Mouse (Mus musculus): Measurements from ENCODE around the gene S1pr1.

Gene S1pr1

DNA sequence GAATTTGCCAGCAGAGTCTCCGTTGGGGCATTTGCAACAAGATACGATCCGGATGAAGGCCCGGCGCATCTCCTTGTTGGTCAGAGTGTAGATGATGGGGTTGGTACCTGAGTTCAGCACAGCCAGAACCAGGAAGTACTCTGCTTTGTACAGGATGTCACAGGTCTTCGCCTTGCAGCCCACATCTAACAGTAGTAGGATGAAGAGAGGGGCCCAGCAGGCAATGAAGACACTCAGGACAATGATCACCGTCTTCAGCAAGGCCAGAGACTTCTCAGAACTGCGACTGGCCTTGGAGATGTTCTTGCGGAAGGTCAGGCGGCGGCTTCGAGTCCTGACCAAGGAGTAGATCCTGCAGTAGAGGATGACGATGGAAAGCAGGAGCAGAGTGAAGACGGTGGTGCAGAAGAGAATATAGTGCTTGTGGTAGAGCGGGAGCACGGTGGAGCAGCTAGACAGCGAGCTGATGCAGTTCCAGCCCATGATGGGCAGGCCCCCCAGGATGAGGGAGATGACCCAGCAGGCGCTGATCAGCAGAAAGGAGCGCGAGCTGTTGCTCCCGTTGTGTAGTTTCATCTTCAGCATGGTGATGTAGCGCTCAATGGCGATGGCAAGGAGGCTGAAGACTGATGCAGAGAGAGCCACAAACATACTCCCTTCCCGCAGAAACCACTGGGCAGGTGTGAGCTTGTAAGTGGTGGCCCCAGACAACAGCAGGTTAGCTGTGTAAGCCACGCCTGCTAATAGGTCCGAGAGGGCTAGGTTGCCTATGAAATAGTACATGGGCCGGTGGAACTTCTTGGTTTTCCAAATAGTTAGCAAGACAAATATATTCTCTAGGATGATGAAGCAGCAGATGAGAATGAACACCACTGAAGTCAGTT, 2.7 kb downstream of the S1pr1 start:
- no peak for DNase-seq (ENCODE audit: low spot score in 2 of 2)

GRCm38 (mm10) chr3:115711393-115711792, 3.5 kb downstream of the S1pr1 start:
- no peak for DNase-seq (ENCODE audit: low spot score in 2 of 2)

DNA sequence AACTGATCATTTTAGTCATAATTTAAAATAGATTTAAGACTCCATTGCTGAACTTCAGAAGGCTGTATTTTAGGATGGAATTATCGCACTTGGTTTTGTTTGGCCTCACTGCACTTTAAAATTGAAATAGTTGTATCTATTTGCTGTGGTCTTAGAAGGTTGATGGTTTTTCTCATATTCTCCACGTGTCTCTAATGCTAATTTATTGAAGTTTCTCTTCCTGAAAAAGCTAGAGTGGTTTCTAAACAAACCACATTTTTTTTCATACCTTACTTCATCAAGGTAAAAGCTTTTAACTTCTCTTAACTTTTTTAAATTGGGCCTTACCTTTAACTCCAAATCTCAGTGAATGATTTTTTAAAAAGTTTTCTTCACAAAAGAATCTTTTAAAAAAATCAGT, 4.8 kb downstream of the S1pr1 start:
- DNase-seq (ENCODE audit: low spot score in 2 of 2), result no peak

GRCm38 (mm10) chr3:115709118-115709574, 5.7 kb downstream of the S1pr1 start:
- DNase-seq (ENCODE audit: low spot score in 2 of 2), result no peak

DNA sequence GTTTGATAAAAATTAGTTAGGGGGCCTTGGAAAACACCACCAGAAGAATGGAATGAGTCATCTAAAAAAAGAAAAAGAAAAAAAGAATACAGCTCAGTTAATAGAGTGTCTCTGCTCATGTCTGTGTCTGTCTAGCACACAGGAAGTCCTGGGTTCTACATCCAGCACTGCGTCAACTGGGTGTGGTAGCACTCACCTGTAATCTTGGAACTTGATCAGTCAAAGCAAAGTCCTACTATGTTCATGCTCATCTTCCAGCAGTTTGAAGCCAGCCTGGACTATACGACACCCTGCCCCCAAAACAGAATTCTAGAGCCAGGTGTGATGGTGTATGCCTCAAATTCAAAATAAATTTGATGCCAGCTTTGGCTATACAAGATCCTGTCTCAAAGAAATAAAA, 8.1 kb downstream of the S1pr1 start:
- no peak for DNase-seq (ENCODE audit: low spot score in 2 of 2)

GRCm38 (mm10) chr3:115704254-115704908, 10.5 kb downstream of the S1pr1 start:
- DNase-seq (ENCODE audit: low spot score in 2 of 2), result no peak

- no peak for DNase-seq (ENCODE audit: low spot score in 2 of 2)
Observed at GRCm38 (mm10) chr3:115703720-115704119, 11.2 kb downstream of the S1pr1 start.

DNA sequence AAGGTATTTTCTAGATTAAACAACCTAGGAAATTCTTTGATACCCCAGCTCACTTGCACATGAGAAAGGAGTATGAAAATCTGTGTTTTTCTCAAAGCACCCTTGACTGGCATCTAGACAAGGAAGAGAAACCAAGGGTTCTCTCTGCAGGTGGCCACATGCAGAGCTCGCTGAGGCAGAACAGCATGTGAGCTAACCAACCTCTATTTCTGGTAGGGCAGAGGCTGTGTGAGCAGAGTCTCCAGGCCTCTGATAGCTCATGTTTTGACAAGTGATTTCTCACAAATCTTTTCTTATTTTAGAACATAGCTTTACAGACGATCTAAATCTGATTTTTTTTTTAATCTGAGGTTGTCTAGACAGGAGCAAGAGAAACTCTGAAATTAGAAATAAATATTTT, 12.8 kb downstream of the S1pr1 start:
- no peak for DNase-seq (ENCODE audit: low spot score in 2 of 2)

DNA sequence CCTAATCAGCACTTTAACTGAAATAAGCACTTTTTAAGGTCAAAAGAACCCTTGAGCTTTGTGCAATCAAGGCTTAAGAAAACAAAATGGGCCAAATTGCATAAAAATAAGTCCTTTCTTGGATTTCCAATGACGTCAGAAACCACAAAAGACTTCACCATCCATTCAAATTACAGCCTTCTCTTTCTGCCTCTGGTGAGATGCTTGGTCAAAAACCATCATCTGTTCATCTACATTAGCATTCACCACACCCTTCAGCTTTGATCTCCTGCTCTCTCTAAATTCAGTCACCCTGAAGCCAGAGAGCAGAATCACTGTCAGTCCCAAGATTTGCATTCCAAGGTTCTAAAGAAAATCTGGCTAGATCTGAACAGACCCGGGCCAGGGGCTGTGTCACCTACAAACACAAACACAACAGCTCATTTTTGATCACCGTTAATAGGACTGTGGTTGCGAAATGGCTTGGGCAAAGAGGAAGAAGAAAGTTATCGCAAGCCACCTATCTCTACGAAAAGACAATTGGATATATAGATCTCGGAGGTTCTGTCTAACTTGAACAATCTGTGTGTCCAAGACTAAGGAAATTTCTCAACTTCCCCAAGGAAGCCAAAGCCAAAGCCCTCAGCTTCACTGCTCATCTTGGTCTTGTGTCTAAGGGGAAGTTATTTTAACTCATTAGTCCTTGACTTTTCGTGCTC, 19.5 kb downstream of the S1pr1 start:
- no peak for DNase-seq (ENCODE audit: low spot score in 2 of 2)

- no peak for DNase-seq (ENCODE audit: low spot score in 2 of 2)
Observed at GRCm38 (mm10) chr3:115694168-115694567, 20.7 kb downstream of the S1pr1 start.

DNA sequence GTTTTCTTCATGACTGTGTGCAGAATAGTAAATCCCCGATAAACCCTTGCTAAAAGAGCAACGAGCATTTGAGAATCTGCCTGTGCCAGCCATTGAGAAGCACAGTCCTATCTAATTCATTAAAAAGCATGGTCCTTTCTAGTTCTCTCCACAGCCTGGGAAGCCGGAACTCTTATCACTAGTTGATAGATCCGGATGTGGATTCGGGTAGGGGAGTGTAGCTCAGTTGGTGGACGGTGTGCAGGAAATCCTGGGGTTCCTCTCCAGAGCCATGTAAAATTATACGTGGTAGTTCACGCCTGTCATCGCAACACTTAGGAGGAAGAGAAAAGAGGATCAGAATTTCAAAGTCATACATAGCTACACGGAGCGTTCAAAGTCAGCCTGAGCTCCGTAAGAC, 21.5 kb downstream of the S1pr1 start:
- no peak for DNase-seq (ENCODE audit: low spot score in 2 of 2)

DNA sequence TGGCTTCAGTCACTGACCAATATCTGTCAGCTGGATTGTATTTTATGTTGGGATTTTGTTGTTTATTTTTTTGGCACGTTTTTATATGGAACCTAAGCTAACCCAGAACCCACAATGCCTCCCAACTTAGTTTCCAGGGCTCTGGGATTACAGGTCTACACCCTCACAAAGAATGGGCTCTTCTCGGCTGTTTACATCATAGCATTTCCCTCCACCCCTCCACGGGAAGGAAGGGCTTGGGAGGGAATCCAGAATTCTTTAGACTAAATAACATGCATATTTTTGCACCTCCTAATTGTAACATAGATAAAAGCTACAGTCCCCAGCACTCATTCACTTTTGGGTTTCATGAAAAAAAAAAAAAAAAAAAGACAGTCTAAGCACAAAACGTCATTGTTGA, 22.0 kb downstream of the S1pr1 start:
- no peak for DNase-seq (ENCODE audit: low spot score in 2 of 2)

DNA sequence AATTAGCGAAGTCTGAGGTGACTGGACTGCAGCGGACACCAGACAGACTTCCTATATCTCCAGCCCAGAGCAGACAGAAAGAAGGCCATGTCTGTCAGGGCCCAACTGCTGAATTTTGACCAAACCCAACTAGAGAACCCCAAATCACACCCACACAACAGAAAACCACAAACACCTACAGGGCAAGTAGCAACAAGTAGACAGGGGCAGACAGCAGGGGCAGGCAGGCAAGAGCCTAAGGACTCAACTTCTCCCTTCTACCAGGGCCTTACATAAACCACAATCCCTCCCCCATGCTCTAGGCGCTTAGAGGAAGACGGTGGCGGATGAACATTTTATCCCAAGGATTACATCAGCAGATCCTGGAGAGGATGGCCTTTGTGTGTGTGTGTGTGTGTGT, 22.5 kb downstream of the S1pr1 start:
- no peak for DNase-seq (ENCODE audit: low spot score in 2 of 2)

GRCm38 (mm10) chr3:115689920-115690319, 25.0 kb downstream of the S1pr1 start:
- no peak for DNase-seq (ENCODE audit: low spot score in 2 of 2)

DNA sequence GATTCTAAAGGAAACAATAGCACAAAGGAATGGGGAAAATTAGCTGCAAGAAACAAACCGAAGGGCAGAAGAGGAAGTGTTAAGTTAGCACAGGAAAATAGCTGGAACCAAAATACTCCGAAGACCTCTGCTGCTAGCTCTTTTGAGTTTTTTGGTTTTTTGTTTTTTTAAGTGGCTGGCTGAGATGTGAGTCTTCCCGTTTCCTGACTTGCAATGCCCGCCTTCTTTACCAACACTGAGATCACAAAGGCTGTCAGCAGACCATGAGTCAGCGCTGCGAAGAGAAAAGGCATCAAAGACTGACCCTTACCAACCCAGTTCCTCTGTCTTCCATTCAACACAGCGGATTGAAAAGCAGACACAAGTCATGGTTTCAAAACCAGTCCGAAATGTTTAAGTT, 25.5 kb downstream of the S1pr1 start:
- no peak for DNase-seq (ENCODE audit: low spot score in 2 of 2)

GRCm38 (mm10) chr3:115687821-115688220, 27.1 kb downstream of the S1pr1 start:
- DNase-seq (ENCODE audit: low spot score in 2 of 2), result no peak

DNA sequence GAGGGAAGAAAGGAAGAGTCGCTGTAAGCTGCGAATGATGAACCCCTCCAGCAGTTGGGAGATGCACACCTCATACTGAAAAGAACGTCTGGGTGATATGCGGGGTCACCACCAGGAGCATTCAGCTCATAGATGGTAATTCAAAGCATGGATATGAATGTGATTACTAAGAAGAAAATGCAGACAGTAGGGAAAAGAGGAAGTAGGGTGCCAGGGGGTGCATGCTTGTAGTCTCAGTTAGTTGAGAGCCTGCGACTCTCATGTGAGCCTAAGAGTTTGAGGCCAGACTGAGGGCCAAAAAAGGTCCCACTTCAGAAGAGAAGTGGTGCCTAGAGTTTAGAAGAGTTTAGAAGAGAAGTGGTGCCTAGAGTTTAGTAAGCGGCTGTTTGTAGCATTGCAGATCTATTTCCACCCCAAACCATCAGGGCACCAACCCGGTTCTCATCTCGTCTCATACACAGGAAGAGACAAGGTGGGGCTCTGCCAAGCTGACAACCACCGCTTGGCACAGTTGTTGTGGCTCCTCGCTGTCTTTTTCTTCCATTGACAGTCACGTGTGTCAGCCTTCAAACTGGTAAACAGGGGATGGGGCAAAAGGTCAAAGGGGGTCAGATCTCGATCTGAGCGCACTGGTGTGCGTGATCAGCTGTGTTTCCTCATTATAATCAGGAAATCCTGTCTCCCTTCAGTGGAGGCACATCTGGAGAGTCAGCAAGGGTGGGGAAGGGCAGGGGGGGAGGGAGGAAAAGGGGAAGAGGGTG, 32.4 kb downstream of the S1pr1 start:
- no peak for DNase-seq (ENCODE audit: low spot score in 2 of 2)

- DNase-seq (ENCODE audit: low spot score in 2 of 2), result no peak
Observed at GRCm38 (mm10) chr3:115681184-115681583, 33.7 kb downstream of the S1pr1 start.

DNA sequence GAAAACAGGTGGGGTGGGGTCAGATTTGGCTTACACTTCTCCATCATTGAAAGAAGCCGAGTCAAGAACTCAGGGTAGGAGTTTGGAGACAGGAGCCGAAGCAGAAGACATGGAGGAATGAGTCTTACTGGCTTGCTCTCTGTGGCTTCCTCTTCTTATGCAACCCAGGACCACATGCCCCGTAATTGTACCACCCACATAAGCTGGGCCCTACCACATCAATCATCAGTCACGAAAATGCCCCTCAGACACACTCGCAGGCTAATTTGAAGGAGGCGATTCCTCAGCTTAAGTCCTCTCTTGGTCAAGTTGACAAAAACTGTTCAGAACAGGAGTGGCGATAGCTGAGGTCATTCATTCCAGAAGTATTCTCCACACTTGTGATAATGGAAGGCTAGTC, 35.9 kb downstream of the S1pr1 start:
- no peak for DNase-seq (ENCODE audit: low spot score in 2 of 2)

DNA sequence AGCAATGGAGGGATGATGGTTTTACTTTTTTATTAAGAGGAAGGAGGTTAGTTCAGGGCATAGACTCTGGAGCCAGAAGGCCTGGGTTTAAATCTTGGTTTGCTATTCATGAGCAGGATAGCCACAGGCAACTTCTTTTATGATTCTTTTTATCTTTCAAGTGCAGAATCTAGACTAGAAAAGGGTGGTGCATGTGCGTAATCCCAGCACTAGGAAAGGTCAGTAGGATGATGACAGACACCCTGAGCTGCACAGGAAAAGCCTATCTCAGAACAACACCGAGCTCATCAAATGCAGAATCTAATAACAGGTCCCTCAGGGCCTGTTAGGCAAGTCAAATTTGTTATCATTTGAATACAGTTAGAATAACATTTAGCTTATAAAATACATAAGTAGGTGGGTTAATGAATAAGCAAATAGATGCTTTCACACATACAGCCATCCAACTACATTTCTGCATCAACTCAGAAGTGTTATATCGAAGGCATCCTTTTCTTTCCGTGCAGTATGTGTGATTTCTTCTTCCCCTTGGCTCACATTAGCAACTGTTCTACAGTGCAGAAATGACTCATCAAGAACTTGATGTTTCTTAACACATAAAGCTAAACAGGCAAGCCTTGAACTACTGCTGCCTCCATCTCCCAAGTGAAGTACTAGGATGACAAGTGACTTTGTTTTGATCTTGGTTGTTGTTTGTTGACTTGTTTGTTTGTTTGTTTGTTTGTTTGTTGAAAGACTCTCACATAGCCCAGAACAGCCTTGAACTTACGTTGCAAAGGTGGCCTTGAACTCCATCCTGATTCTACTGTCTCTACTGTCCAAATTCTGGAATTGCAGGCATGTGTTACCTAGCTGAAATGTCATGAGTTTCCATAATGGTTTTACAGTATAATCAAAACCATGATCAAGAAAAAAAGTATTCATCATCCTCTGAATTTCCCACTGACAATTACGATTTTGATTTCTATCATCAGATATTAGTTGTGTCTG, 39.0 kb downstream of the S1pr1 start:
- DNase-seq (ENCODE audit: low spot score in 2 of 2), result no peak

- DNase-seq (ENCODE audit: low spot score in 2 of 2), result no peak
Observed at GRCm38 (mm10) chr3:115674665-115675064, 40.2 kb downstream of the S1pr1 start.

Data from right cerebral cortex, adult 2 months (tissue).